Mouse (Mus musculus): Measurements from ENCODE around the gene Sipa1l3. TPM values are rescaled to one million over a fixed set of nuclear protein-coding genes. Genes with fewer than 3 reads are reported as not detected.
A peak's percentile ranks its signal among the peaks of the same experiment; 100 is the strongest.

The Sipa1l3 gene
- polyA plus RNA-seq, 1 experiment from 2014 or later = 9.7 TPM

DNA sequence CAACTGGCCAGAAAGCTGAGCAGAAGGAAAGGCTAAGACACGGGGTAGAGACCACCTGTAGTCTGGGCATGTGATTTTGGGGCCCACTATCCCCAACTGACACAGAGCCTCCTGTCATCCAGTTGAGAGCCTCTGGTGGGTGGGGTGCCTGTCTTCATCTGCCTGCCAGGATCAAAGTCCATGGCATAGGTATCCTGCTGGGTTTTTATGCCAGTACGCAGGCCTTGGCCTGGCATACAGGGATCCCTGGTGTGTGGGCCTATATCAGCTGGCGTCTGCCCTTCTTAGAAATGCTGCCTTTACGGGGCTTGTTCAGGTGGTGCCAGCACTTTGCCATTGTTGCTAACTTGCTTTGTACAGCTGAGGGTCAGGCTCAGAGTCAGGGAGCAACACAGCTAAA is 123.3 kb downstream of the Sipa1l3 start:
- TF ChIP-seq EP300 (optimal IDR thresholded peaks at IDR 0.05) (no peak), CTCF (IDR thresholded peaks at IDR 0.05; ENCODE audit: low read depth) (no peak)
- Histone ChIP-seq H3K9me3 (ENCODE audit: control insufficient read depth, low read length) (no peaks in the 10 kb centered on the region), H3K9ac (ENCODE audit: low read length) (no peak overlapping the region), H3K36me3 (ENCODE audit: control insufficient read depth, insufficient read depth, low read length) (peaks cover 8% of the 10 kb centered on the region; the same call in 1 of the 2 replicates), H3K4me3 (ENCODE audit: low read depth, low read length) (no peak overlapping the region), H3K27ac (replicated peaks) (no peak overlapping the region), H3K27me3 (ENCODE audit: control insufficient read depth, insufficient read depth, low read length) (no peaks in the 10 kb centered on the region), H3K4me2 (replicated peaks; ENCODE audit: low read depth) (no peak overlapping the region), H3K4me1 (replicated peaks; ENCODE audit: control insufficient read depth, insufficient read depth) (no peaks in the 10 kb centered on the region)
- WGBS = 88% methylated on average over 4 of the region's 4 CpGs
- no peak for DNase-seq (ENCODE audit: low spot score)
- no peak for ATAC-seq (ENCODE audit: low FRiP score, low TSS enrichment)

GRCm38 (mm10) chr7:29393292-29393691 is 125.1 kb downstream of the Sipa1l3 start:
- no peak for ATAC-seq (ENCODE audit: low FRiP score, low TSS enrichment)

GRCm38 (mm10) chr7:29392805-29393204 is 125.6 kb downstream of the Sipa1l3 start:
- Histone ChIP-seq H3K4me2 (replicated peaks; ENCODE audit: low read depth) (no peak overlapping the region), H3K9me3 (ENCODE audit: control insufficient read depth, low read length) (no peaks in the 10 kb centered on the region), H3K36me3 (ENCODE audit: control insufficient read depth, insufficient read depth, low read length) (peaks cover 8% of the 10 kb centered on the region; the same call in 1 of the 2 replicates), H3K9ac (ENCODE audit: low read length) (no peak overlapping the region), H3K4me3 (ENCODE audit: low read depth, low read length) (no peak overlapping the region), H3K27ac (replicated peaks) (peak overlapping the region; percentile 90), H3K27me3 (ENCODE audit: control insufficient read depth, insufficient read depth, low read length) (no peaks in the 10 kb centered on the region), H3K4me1 (replicated peaks; ENCODE audit: control insufficient read depth, insufficient read depth) (no peaks in the 10 kb centered on the region)
- DNase-seq (ENCODE audit: low spot score) = peak; percentile 63
- TF ChIP-seq EP300 (optimal IDR thresholded peaks at IDR 0.05) (no peak), CTCF (IDR thresholded peaks at IDR 0.05; ENCODE audit: low read depth) (no peak)
- 51% methylated on average over 3 of the region's 3 CpGs for WGBS
- ATAC-seq (ENCODE audit: low FRiP score, low TSS enrichment) = peak; percentile 83

More at GRCm38 (mm10) chr7:29393292-29393691, 125.1 kb downstream of the Sipa1l3 start:
- Histone ChIP-seq H3K9ac (ENCODE audit: low read length) (no peak overlapping the region), H3K4me3 (ENCODE audit: low read depth, low read length) (no peak overlapping the region), H3K27ac (replicated peaks) (peak overlapping the region; percentile 90), H3K27me3 (ENCODE audit: control insufficient read depth, insufficient read depth, low read length) (no peaks in the 10 kb centered on the region), H3K4me1 (replicated peaks; ENCODE audit: control insufficient read depth, insufficient read depth) (no peaks in the 10 kb centered on the region), H3K36me3 (ENCODE audit: control insufficient read depth, insufficient read depth, low read length) (peaks cover 8% of the 10 kb centered on the region; the same call in 1 of the 2 replicates), H3K4me2 (replicated peaks; ENCODE audit: low read depth) (no peak overlapping the region), H3K9me3 (ENCODE audit: control insufficient read depth, low read length) (no peaks in the 10 kb centered on the region)
- no peak for DNase-seq (ENCODE audit: low spot score)
- TF ChIP-seq CTCF (IDR thresholded peaks at IDR 0.05; ENCODE audit: low read depth) (no peak), EP300 (optimal IDR thresholded peaks at IDR 0.05) (no peak)
- 93% methylated on average over 10 of the region's 10 CpGs for WGBS

DNA sequence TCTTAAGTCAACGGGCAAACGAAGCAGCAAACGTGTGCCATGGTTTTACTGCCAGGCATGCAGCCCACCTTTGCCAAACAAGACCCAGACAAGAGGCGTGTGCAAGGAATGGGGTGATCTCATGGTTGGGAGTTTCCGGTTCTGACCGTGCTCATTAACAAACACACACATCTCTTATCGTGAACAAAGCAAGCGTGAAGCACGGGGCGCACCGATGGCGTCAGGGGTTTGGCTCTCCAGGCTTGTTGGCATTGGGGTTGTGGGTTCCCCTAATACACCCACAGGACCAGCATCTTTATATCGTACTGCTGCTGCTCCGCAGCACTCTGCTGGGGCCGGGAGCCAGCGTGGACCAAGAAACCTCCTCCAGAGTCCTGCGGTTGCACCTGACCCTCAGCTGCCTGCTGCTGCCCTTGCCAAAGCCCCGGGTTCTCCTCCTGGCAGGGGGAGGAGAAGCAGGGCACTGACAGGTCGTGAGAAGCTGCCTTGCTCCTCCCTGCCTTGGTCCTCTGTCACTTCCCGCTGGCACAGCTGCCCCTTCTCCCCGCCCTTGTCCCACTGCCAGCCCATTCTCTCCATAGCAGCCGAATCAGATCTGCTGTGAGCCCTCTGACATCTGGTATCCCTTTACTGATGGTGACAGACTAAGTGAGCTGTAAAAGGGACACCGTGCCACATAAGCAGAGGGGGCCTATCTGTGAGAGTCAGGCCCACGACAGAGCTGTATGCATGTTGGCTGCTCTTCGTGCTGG is 126.5 kb downstream of the Sipa1l3 start:
- Histone ChIP-seq H3K4me1 (replicated peaks; ENCODE audit: control insufficient read depth, insufficient read depth) (no peaks in the 10 kb centered on the region), H3K4me2 (replicated peaks; ENCODE audit: low read depth) (no peak overlapping the region), H3K36me3 (ENCODE audit: control insufficient read depth, insufficient read depth, low read length) (peaks cover 11% of the 10 kb centered on the region; the same call in 1 of the 2 replicates), H3K27me3 (ENCODE audit: control insufficient read depth, insufficient read depth, low read length) (no peaks in the 10 kb centered on the region), H3K27ac (replicated peaks) (peak overlapping the region; percentile 90), H3K4me3 (ENCODE audit: low read depth, low read length) (no peak overlapping the region), H3K9me3 (ENCODE audit: control insufficient read depth, low read length) (no peaks in the 10 kb centered on the region), H3K9ac (ENCODE audit: low read length) (0 out of 2 replicates have a peak overlapping the region, but pooled peaks have one; percentile 31)
- ATAC-seq (ENCODE audit: low FRiP score, low TSS enrichment) (peak; percentile 83), DNase-seq (ENCODE audit: low spot score) (peak; percentile 88)
- no peak for TF ChIP-seq CTCF (IDR thresholded peaks at IDR 0.05; ENCODE audit: low read depth)
- TF ChIP-seq EP300 (optimal IDR thresholded peaks at IDR 0.05) = no peak
- WGBS = 51% methylated on average over 25 of the region's 25 CpGs

- H3K27ac ChIP-seq (replicated peaks) = peak overlapping the region; percentile 61
- no peaks in the 10 kb centered on the region for H3K4me1 ChIP-seq (replicated peaks; ENCODE audit: control insufficient read depth, insufficient read depth)
- H3K9me3 ChIP-seq (ENCODE audit: control insufficient read depth, low read length) = no peaks in the 10 kb centered on the region
- no peaks in the 10 kb centered on the region for H3K27me3 ChIP-seq (ENCODE audit: control insufficient read depth, insufficient read depth, low read length)
- H3K36me3 ChIP-seq (ENCODE audit: control insufficient read depth, insufficient read depth, low read length) = peaks cover 10% of the 10 kb centered on the region; the same call in 1 of the 2 replicates
- no peak overlapping the region for H3K9ac ChIP-seq (ENCODE audit: low read length)
- no peak overlapping the region for H3K4me2 ChIP-seq (replicated peaks; ENCODE audit: low read depth)
- no peak overlapping the region for H3K4me3 ChIP-seq (ENCODE audit: low read depth, low read length)
- WGBS = 67% methylated on average over 15 of the region's 15 CpGs
- ATAC-seq (ENCODE audit: low FRiP score, low TSS enrichment) = no peak
- DNase-seq (ENCODE audit: low spot score) = no peak
- TF ChIP-seq CTCF (IDR thresholded peaks at IDR 0.05; ENCODE audit: low read depth) = no peak
These were observed 127.2 kb downstream of the Sipa1l3 start for GRCm38 (mm10) chr7:29391112-29391760.

GRCm38 (mm10) chr7:29390234-29390633 is 128.2 kb downstream of the Sipa1l3 start:
- no peak overlapping the region for H3K4me2 ChIP-seq (replicated peaks; ENCODE audit: low read depth)
- peaks cover 8% of the 10 kb centered on the region; the same call in 1 of the 2 replicates for H3K36me3 ChIP-seq (ENCODE audit: control insufficient read depth, insufficient read depth, low read length)
- H3K4me3 ChIP-seq (ENCODE audit: low read depth, low read length) = no peak overlapping the region
- ATAC-seq (ENCODE audit: low FRiP score, low TSS enrichment) (no peak), DNase-seq (ENCODE audit: low spot score) (no peak)
- 80% methylated on average over 10 of the region's 10 CpGs for WGBS
- no peaks in the 10 kb centered on the region for H3K9me3 ChIP-seq (ENCODE audit: control insufficient read depth, low read length)
- TF ChIP-seq CTCF (IDR thresholded peaks at IDR 0.05; ENCODE audit: low read depth) = 0 out of 2 replicates have a peak, but pooled peaks have one; percentile 2
- no peak for TF ChIP-seq EP300 (optimal IDR thresholded peaks at IDR 0.05)
- no peak overlapping the region for H3K9ac ChIP-seq (ENCODE audit: low read length)
- H3K27ac ChIP-seq (replicated peaks) = peak overlapping the region; percentile 53; the same call in 1 of the 2 replicates
- no peaks in the 10 kb centered on the region for H3K27me3 ChIP-seq (ENCODE audit: control insufficient read depth, insufficient read depth, low read length)
- H3K4me1 ChIP-seq (replicated peaks; ENCODE audit: control insufficient read depth, insufficient read depth) = no peaks in the 10 kb centered on the region

Measured in stomach, postnatal 0 days (tissue).